ENCODE assay signal across 23 mouse cellular contexts in genomic region chr13:102312096-102312495, GRCm38 (mm10).
DNase-seq lines count a peak whose midpoint lies in the region; ATAC-seq and TF ChIP-seq lines count a peak whose summit lies in the region.
"Had no signal": no experiment of that assay in that cellular context is flagged by ENCODE, and none has a peak within 500 bp of the region (broad histone marks: within the 10 kb centered on the region; RNA-seq: fewer than 3 reads in every experiment).

No protein-coding gene starts in this region.

- no peaks in the 10 kb centered on the region for H3K9me3 ChIP-seq in heart, embryonic 10.5 days
- H3K9me3 ChIP-seq in midbrain, postnatal 0 days (ENCODE audit: low read length): no peaks in the 10 kb centered on the region
- no peaks in the 10 kb centered on the region for H3K9me3 ChIP-seq in midbrain, embryonic 10.5 days (replicated peaks)
- no peaks in the 10 kb centered on the region for H3K9me3 ChIP-seq in stomach, postnatal 0 days (ENCODE audit: control insufficient read depth, low read length)
- H3K9me3 ChIP-seq: embryonic facial prominence, embryonic 13.5 days; forebrain, embryonic 13.5 days; hindbrain, embryonic 15.5 days; limb, embryonic 13.5 days; liver, embryonic 15.5 days; neural tube, embryonic 15.5 days had no signal

- H3K4me1 ChIP-seq in heart, adult 2 months (ENCODE audit: control insufficient read depth, insufficient read depth, low read length): no peaks in the 10 kb centered on the region
- no peaks in the 10 kb centered on the region for H3K4me1 ChIP-seq in heart, embryonic 10.5 days
- no peaks in the 10 kb centered on the region for H3K4me1 ChIP-seq in midbrain, postnatal 0 days (ENCODE audit: insufficient read depth, low read length)
- H3K4me1 ChIP-seq in midbrain, embryonic 10.5 days: no peaks in the 10 kb centered on the region
- H3K4me1 ChIP-seq in stomach, postnatal 0 days (replicated peaks; ENCODE audit: control insufficient read depth, insufficient read depth): no peaks in the 10 kb centered on the region
- H3K4me1 ChIP-seq: embryonic facial prominence, embryonic 13.5 days; forebrain, embryonic 13.5 days; hindbrain, embryonic 15.5 days; liver, embryonic 15.5 days; neural tube, embryonic 15.5 days had no signal

- ATAC-seq in midbrain, postnatal 0 days (ENCODE audit: low FRiP score): no peak
- ATAC-seq in stomach, postnatal 0 days (ENCODE audit: low FRiP score, low TSS enrichment): no peak
- ATAC-seq: CD4-positive, CD25-positive, alpha-beta regulatory T cell, adult 4 months; forebrain, embryonic 13.5 days; intestine, embryonic 16.5 days had no signal

- intact Hi-C loops in heart, adult 2 months (cut with DNase I): loop anchor here (10.0 kb wide), 1 partner anchor 283 kb away; no protein-coding TSS in a partner anchor

- no peaks in the 10 kb centered on the region for H3K79me2 ChIP-seq in heart, adult 2 months (replicated peaks; ENCODE audit: control insufficient read depth, insufficient read depth, low read length)

- no peak for TF ChIP-seq EP300 in heart, adult 2 months (IDR thresholded peaks at IDR 0.05; ENCODE audit: insufficient read depth, low read depth, low read length)
- TF ChIP-seq EP300 in stomach, postnatal 0 days (optimal IDR thresholded peaks at IDR 0.05): no peak

- peak; percentile 31; the same call in 1 of the 2 replicates for TF ChIP-seq CTCF in heart, adult 2 months (IDR thresholded peaks at IDR 0.05)
- peak; percentile 20; the same call in 1 of the 2 replicates for TF ChIP-seq CTCF in layer of hippocampus, adult 2 months (conservative IDR thresholded peaks at IDR 0.05)
- peak; percentile 19; the same call in 1 of the 2 replicates for TF ChIP-seq CTCF in midbrain, postnatal 0 days (IDR thresholded peaks at IDR 0.05)
- peak; percentile 62 for TF ChIP-seq CTCF in stomach, postnatal 0 days (IDR thresholded peaks at IDR 0.05; ENCODE audit: low read depth)

- no peak overlapping the region for H3K9ac ChIP-seq in heart, adult 2 months (ENCODE audit: low read depth, low read length)
- H3K9ac ChIP-seq in midbrain, postnatal 0 days (replicated peaks; ENCODE audit: low read length, poor library complexity, severe bottlenecking): no peak overlapping the region
- no peak overlapping the region for H3K9ac ChIP-seq in stomach, postnatal 0 days (ENCODE audit: low read length)
- H3K9ac ChIP-seq: embryonic facial prominence, embryonic 13.5 days; forebrain, embryonic 13.5 days; hindbrain, embryonic 15.5 days; limb, embryonic 13.5 days; liver, embryonic 15.5 days; neural tube, embryonic 15.5 days had no signal

- DNase-seq in heart, adult 2 months: no peak
- DNase-seq in heart, embryonic 10.5 days (ENCODE audit: low spot score): no peak
- no peak for DNase-seq in layer of hippocampus, adult 2 months (ENCODE audit: low spot score in 2 of 2)
- DNase-seq in layer of hippocampus, adult 9-10 months (ENCODE audit: low spot score): no peak
- no peak for DNase-seq in midbrain, postnatal 0 days (ENCODE audit: low spot score)
- DNase-seq in midbrain, embryonic 10.5 days (ENCODE audit: low spot score): no peak
- DNase-seq in stomach, postnatal 0 days (ENCODE audit: low spot score): no peak
- DNase-seq in ovary, postnatal 14 days (ENCODE audit: low spot score): no peak
- DNase-seq: adrenal gland, adult 2 months; cerebellum, adult 11-12 months; cerebellum, postnatal 10 days; heart, postnatal 4 days; kidney, postnatal 25 days; lung, postnatal 36 days had no signal

- H3K36me3 ChIP-seq in heart, adult 2 months (ENCODE audit: control insufficient read depth, insufficient read depth, low read length): no peaks in the 10 kb centered on the region
- H3K36me3 ChIP-seq in heart, embryonic 10.5 days: no peaks in the 10 kb centered on the region
- no peaks in the 10 kb centered on the region for H3K36me3 ChIP-seq in midbrain, postnatal 0 days (ENCODE audit: insufficient read depth, low read length)
- no peaks in the 10 kb centered on the region for H3K36me3 ChIP-seq in midbrain, embryonic 10.5 days
- H3K36me3 ChIP-seq in stomach, postnatal 0 days (ENCODE audit: control insufficient read depth, insufficient read depth, low read length): no peaks in the 10 kb centered on the region
- H3K36me3 ChIP-seq: embryonic facial prominence, embryonic 13.5 days; hindbrain, embryonic 15.5 days; limb, embryonic 13.5 days; liver, embryonic 15.5 days; neural tube, embryonic 15.5 days had no signal

- WGBS in heart, adult 2 months: 37% methylated on average over 3 of the region's 3 CpGs
- WGBS in heart, embryonic 10.5 days: 66% methylated on average over 3 of the region's 3 CpGs
- 77% methylated on average over 3 of the region's 3 CpGs for WGBS in midbrain, postnatal 0 days
- 80% methylated on average over 3 of the region's 3 CpGs for WGBS in midbrain, embryonic 10.5 days
- WGBS in stomach, postnatal 0 days: 13% methylated on average over 3 of the region's 3 CpGs

- TF ChIP-seq POLR2A in heart, adult 2 months (IDR thresholded peaks at IDR 0.05; ENCODE audit: insufficient read depth, low read depth, low read length): no peak

- H3K4me3 ChIP-seq in heart, adult 2 months: no peak overlapping the region
- H3K4me3 ChIP-seq in heart, embryonic 10.5 days: no peak overlapping the region
- no peak overlapping the region for H3K4me3 ChIP-seq in layer of hippocampus, adult 2 months
- no peak overlapping the region for H3K4me3 ChIP-seq in midbrain, postnatal 0 days (ENCODE audit: low read depth, low read length)
- no peak overlapping the region for H3K4me3 ChIP-seq in midbrain, embryonic 10.5 days
- H3K4me3 ChIP-seq in stomach, postnatal 0 days (ENCODE audit: low read depth, low read length): no peak overlapping the region
- H3K4me3 ChIP-seq: embryonic facial prominence, embryonic 13.5 days; forebrain, embryonic 13.5 days; hindbrain, embryonic 15.5 days; limb, embryonic 13.5 days; liver, embryonic 15.5 days; neural tube, embryonic 15.5 days had no signal

- H3K27me3 ChIP-seq in heart, adult 2 months (ENCODE audit: control insufficient read depth, insufficient read depth, low read length): no peaks in the 10 kb centered on the region
- no peaks in the 10 kb centered on the region for H3K27me3 ChIP-seq in heart, embryonic 10.5 days (ENCODE audit: insufficient read depth, poor library complexity, severe bottlenecking)
- H3K27me3 ChIP-seq in midbrain, postnatal 0 days (ENCODE audit: insufficient read depth, low read length): no peaks in the 10 kb centered on the region
- no peaks in the 10 kb centered on the region for H3K27me3 ChIP-seq in midbrain, embryonic 10.5 days (ENCODE audit: low read depth, poor library complexity, severe bottlenecking)
- H3K27me3 ChIP-seq in stomach, postnatal 0 days (ENCODE audit: control insufficient read depth, insufficient read depth, low read length): no peaks in the 10 kb centered on the region
- H3K27me3 ChIP-seq: embryonic facial prominence, embryonic 13.5 days; forebrain, embryonic 13.5 days; hindbrain, embryonic 15.5 days; limb, embryonic 13.5 days; liver, embryonic 15.5 days; neural tube, embryonic 15.5 days had no signal

- H3K4me2 ChIP-seq in midbrain, postnatal 0 days (ENCODE audit: low read depth, low read length, poor library complexity, severe bottlenecking): no peak overlapping the region
- H3K4me2 ChIP-seq in stomach, postnatal 0 days (replicated peaks; ENCODE audit: low read depth): no peak overlapping the region
- H3K4me2 ChIP-seq: embryonic facial prominence, embryonic 13.5 days; forebrain, embryonic 13.5 days; hindbrain, embryonic 15.5 days; limb, embryonic 13.5 days; liver, embryonic 15.5 days; midbrain, embryonic 11.5 days; neural tube, embryonic 15.5 days had no signal

- no peak overlapping the region for H3K27ac ChIP-seq in heart, adult 2 months
- no peak overlapping the region for H3K27ac ChIP-seq in heart, embryonic 10.5 days
- H3K27ac ChIP-seq in layer of hippocampus, adult 2 months: no peak overlapping the region
- H3K27ac ChIP-seq in midbrain, postnatal 0 days (ENCODE audit: low read depth, low read length): no peak overlapping the region
- H3K27ac ChIP-seq in midbrain, embryonic 10.5 days (replicated peaks): no peak overlapping the region
- no peak overlapping the region for H3K27ac ChIP-seq in stomach, postnatal 0 days (replicated peaks)
- H3K27ac ChIP-seq: embryonic facial prominence, embryonic 13.5 days; forebrain, embryonic 13.5 days; hindbrain, embryonic 15.5 days; limb, embryonic 13.5 days; liver, embryonic 15.5 days; neural tube, embryonic 15.5 days had no signal
